Mouse (Mus musculus) retina, postnatal 7 days (tissue): ENCODE data around the gene Tacc3.

Experiments used
- DNase-seq: peaks from one replicate; pipeline ENCODE4 v3.0.0-alpha.2; 2012; ENCODE audit warnings: low read depth, low spot score

Tacc3 gene

GRCm38 (mm10) chr5:33655251-33655840 lies 2.6 kb upstream of the Tacc3 start:
- DNase-seq: no peak

GRCm38 (mm10) chr5:33656739-33657138 lies 1.2 kb upstream of the Tacc3 start:
- DNase-seq: no peak

- DNase-seq: no peak
Measured at GRCm38 (mm10) chr5:33657251-33657786, 609 bp upstream of the Tacc3 start.

- no peak for DNase-seq
Measured at GRCm38 (mm10) chr5:33658664-33659050, 729 bp downstream of the Tacc3 start.

- DNase-seq: no peak
Measured at GRCm38 (mm10) chr5:33668223-33668622, 10.3 kb downstream of the Tacc3 start.

GRCm38 (mm10) chr5:33671659-33672058 lies 13.7 kb downstream of the Tacc3 start:
- no peak for DNase-seq

GRCm38 (mm10) chr5:33674439-33674838 lies 16.5 kb downstream of the Tacc3 start:
- no peak for DNase-seq

- DNase-seq: no peak
Measured at GRCm38 (mm10) chr5:33675964-33676363, 18.0 kb downstream of the Tacc3 start.

- DNase-seq: no peak
Measured at GRCm38 (mm10) chr5:33678244-33678643, 20.3 kb downstream of the Tacc3 start.

GRCm38 (mm10) chr5:33681044-33681443 lies 23.1 kb downstream of the Tacc3 start:
- no peak for DNase-seq

- no peak for DNase-seq
Measured at GRCm38 (mm10) chr5:33681611-33682388, 23.9 kb downstream of the Tacc3 start.

- DNase-seq: no peak
Measured at GRCm38 (mm10) chr5:33682963-33683362, 25.0 kb downstream of the Tacc3 start.

GRCm38 (mm10) chr5:33683897-33684652 lies 26.1 kb downstream of the Tacc3 start:
- DNase-seq: peak; percentile 51

GRCm38 (mm10) chr5:33684932-33685331 lies 27.0 kb downstream of the Tacc3 start:
- no peak for DNase-seq

GRCm38 (mm10) chr5:33687142-33687541 lies 29.2 kb downstream of the Tacc3 start:
- no peak for DNase-seq

GRCm38 (mm10) chr5:33688278-33689220 lies 30.6 kb downstream of the Tacc3 start:
- DNase-seq: no peak

GRCm38 (mm10) chr5:33689221-33689844 lies 31.4 kb downstream of the Tacc3 start:
- no peak for DNase-seq

- no peak for DNase-seq
Measured at GRCm38 (mm10) chr5:33689852-33690645, 32.1 kb downstream of the Tacc3 start.

- no peak for DNase-seq
Measured at GRCm38 (mm10) chr5:33692393-33692792, 34.5 kb downstream of the Tacc3 start.

- DNase-seq: no peak
Measured at GRCm38 (mm10) chr5:33694461-33694847, 36.5 kb downstream of the Tacc3 start.
